Mouse (Mus musculus) fibroblast of lung, adult 2 months (primary cell): ENCODE data around the gene Pacs1.
A peak's percentile ranks its signal among the peaks of the same experiment; 100 is the strongest.
"Not testable (repeated sequence)": the region's sequence is repeated elsewhere in the genome, so short reads cannot be mapped to it uniquely, and the experiment has no call there.

Experiments used
- DNase-seq: peaks from one replicate; pipeline ENCODE4 v3.0.0-alpha.2; 2011; ENCODE audit warnings: low read depth

Pacs1 gene

DNA sequence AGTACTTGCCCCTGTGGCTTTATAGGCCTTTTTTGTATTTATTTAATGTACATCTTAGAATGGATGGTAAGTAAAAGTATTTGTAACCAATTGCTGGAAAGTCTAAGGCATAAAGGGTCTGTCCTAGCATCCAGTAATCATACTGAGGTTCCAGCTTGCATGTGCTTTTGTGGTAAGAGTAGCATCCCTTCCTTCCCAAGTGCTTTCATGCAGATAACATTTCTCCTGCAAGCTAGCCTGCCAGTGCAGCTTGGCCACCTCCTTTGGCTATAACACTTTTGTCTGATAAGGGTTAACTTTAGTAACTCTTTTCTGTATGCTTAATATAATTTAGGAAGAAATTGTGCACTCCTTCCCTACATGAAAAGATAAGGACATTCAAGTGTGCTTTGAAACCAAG lies 4.9 kb downstream of the Pacs1 start:
- DNase-seq: no peak

GRCm38 (mm10) chr19:5267015-5267414 lies 5.9 kb downstream of the Pacs1 start:
- DNase-seq: no peak

DNA sequence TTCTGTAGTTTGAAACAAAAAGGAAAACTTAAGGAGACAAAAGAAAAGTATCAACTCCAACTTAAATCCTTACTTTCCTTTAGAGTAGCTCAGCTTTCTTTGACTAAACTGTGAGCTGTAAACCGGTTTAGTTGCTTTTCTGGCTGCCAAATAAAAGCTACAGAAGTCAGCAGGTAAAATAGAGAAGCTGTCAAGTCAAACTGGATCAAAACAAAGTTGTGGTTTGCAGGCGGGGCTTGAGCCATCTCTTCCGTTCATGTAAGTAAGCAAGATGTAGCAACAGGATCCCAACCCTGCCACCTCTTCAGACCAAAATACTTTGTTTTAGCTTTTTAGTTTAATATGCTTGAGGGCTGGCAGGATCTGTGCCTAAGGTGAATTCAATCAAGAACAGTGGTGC lies 15.8 kb downstream of the Pacs1 start:
- no peak for DNase-seq

DNA sequence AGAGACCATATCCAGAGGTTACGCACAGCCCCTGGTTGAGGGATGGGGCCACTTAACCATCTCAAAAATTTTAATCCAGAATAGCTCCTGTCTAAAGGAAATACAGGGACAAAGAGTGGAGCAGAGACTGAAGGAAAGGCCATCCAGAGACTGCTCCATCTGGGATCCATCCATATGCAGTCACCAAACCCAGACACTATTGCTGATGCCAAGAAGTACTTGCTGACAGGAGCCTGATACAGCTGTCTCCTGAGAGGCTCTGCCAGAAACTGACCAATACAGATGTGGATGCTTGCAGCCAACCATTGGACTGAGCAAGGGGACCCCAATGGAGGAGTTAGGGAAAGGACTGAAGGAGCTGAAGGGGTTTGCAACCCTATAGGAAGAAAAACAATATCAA lies 35.9 kb downstream of the Pacs1 start:
- DNase-seq: not testable (repeated sequence)

DNA sequence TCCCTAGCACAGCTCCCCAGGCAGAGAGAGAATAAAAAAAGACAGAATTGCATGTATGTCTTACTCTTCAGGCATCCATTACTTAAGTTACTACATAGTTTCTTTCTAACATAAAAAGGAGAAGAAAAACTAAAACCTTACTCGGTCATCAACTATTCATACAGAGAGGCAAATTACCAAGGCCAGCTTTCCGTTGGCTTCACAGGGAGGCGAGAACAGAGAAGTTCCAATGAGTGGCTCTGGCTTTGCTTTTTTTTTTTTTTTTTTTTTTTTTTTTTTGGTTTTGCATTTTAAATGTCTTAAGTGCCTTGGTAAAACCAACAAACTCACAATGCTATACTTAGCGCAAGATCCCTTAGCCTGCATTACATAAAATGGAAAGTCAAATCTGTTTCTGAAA lies 40.2 kb downstream of the Pacs1 start:
- DNase-seq: no peak

GRCm38 (mm10) chr19:5230110-5230509 lies 42.8 kb downstream of the Pacs1 start:
- no peak for DNase-seq

DNA sequence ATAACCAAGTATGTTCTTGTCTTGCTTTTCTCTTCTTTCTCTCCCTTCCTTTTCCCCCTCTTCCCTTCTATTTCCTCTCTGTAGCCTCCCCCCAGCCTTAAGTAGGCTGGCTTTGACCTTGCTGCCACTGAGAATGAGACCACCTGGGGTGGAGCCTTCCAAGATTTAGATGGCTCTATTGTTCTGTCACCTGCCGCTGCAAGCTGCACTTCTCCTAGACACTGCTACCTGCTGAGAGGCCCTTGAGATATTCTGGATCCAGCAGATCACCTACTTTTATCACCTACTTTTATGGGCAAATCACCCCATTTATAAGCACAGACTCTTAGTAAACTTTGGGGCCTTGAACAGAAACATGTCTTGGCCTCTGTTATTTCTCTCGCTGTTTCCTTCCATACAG lies 48.3 kb downstream of the Pacs1 start:
- no peak for DNase-seq

DNA sequence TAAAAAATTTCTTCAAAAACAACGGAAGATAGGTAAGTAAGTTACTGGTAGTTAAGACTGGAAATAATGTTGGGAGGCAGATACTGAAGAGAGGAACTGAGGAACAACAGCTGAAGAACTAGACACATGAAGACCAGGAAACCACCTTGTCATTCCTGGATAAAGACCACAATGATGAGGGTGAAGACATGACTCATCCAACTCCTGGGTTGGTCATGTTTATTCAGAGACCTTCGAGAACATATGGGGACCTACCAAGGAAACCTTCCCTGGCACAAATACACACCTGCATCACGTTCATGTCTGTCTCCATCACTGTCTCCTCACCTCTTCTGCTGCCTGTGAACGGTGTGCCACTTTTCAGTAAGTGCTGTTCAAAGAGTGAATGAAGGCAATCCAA lies 48.8 kb downstream of the Pacs1 start:
- DNase-seq: no peak

DNA sequence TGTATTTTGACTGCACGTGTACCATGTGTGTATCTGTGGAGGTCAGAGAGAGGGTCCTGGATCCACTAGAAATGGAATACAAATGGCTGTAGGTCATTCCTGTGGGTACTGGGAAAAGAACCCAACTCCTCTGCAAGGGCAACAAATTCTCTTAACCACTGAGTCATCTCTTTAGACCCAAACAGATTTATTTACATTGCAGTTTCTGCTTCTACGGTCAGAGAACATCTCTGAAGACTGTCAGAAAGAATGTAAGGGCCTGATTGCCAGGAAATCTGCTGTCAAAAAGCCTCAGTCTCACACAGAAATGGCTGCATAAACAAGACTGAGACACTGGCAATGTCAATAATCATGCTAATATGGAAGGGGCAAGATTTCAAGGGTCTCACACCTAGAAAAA lies 51.0 kb downstream of the Pacs1 start:
- no peak for DNase-seq

- not testable (repeated sequence) for DNase-seq
Observed at GRCm38 (mm10) chr19:5221219-5221723, 51.6 kb downstream of the Pacs1 start.

- DNase-seq: no peak
Observed at GRCm38 (mm10) chr19:5220389-5220788, 52.5 kb downstream of the Pacs1 start.

DNA sequence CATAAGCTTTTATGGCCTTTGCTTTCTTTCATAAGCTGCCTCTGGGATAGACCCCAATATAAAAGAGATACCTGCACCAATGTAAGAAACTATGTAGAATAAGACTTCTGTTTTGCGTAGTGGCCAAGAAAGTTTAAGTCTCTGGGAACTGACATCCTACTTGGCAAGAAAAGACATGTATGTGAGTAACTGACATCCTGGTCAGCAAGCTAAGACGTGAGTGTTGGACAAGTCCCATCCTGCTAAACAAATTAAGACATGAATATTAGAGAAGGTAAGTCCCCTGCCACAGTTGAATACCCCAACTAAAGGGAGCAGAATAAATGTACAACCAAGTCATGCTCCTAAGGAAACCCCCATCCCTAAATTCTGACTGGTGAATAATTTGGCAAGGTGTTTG lies 71.2 kb downstream of the Pacs1 start:
- no peak for DNase-seq

GRCm38 (mm10) chr19:5200617-5201016 lies 72.3 kb downstream of the Pacs1 start:
- DNase-seq: not testable (repeated sequence)

GRCm38 (mm10) chr19:5198553-5198952 lies 74.4 kb downstream of the Pacs1 start:
- DNase-seq: no peak

DNA sequence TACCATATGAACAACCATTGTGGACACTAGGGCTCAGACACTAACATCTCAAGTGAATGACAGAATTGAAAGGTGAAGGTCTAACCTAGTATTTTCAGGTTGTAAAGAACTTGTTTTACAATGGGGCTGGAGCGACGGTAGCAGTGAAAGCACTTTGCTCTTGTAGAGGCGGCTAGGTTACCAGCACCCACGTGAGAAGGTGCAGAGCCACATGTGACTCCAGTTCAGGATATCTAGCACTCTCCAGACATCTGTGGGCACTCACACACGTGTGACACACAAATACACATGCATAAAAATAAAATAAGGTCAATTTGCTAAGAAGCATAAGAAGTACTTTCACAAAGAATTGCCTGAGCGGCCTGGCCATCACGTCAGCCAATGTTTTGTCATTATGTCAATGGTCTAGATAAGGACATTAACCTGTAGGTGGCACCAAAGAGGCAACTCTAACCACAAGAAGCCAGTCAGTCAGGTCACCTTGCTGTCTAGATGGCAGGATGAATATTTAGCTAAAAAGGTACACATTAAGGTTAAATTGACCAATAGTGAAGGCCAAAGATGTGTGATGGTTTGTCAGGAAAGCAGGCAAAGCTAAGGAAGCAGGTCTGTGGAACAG lies 77.4 kb downstream of the Pacs1 start:
- peak; percentile 24 for DNase-seq

DNA sequence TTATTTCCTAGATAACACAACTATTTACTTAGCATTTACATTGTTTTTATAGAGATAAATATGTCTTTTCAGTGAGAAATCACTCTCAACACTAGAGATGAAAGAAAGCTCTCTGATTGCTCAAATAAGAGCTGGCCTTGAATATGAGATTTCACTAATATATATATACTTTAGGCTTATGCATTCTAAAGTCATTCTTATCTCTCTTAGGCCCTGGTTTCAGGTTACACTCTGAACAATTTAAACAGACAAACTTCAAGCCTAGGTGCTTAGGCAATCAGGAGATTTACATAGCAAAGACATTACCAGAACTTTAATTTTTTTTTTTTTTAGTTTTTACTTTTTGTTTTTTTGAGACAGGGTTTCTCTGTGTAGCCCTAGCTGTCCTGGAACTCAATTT lies 80.5 kb downstream of the Pacs1 start:
- no peak for DNase-seq

DNA sequence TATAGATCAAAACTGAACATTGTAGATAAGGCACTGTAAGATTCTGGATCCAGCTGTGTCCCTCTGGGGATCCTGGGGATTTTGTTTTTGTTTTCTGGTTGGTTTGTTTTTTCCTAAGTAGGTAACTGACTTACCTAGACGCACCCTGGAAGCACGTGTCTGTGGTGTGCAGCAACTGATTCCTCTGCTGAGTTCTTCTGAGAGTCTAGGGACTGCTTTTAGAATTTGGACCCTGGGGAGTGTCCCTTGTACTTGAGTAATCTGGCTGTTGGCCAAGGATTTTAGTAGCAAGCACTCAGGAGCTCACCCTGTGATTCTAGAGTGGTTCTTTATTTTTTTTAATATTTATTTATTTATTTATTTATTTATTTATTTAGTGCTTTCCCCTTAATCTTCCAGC lies 85.5 kb downstream of the Pacs1 start:
- DNase-seq: no peak

DNA sequence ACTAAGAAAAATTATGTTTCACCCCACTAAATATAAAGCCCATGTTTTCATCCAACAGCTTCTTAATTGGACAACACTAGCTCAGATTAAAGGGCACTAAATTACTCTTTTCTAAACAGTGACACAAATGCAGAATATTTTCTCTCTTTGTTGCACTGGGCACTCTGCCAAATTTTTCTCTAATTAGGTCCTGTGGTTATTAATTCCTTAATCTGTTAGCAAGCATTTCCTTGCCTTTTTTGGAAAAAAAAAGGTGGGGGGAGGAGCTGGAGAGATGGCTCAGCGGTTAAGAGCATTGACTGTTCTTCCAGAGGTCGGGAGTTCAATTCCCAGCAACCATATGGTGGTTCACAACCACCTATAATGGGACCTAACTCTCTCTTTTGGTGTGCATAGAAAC lies 91.0 kb downstream of the Pacs1 start:
- no peak for DNase-seq

- peak; percentile 34 for DNase-seq
Observed at GRCm38 (mm10) chr19:5178631-5179030, 94.3 kb downstream of the Pacs1 start.

- no peak for DNase-seq
Observed at GRCm38 (mm10) chr19:5170430-5170829, 102.5 kb downstream of the Pacs1 start.

GRCm38 (mm10) chr19:5167477-5167876 lies 105.4 kb downstream of the Pacs1 start:
- DNase-seq: no peak

DNA sequence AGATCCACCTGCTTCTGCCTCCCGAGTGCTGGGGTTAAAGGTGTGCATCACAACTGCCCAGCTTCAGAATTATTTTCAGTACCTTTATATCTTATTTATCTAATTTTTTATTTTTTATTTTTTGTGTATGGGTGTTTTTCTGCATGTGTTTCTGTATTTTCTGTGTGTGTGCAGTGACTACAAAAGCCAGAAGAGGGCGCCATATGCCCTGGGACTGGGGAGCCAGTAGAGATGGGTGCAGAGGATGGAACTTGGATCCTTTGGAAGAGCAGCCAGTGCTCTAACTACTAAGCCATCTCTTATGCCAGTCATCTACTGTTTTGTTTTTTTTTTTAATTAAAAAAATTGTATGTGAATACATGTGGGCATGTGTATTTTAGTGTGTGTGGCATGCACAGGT lies 108.5 kb downstream of the Pacs1 start:
- no peak for DNase-seq

- no peak for DNase-seq
Observed at GRCm38 (mm10) chr19:5161913-5162312, 111.0 kb downstream of the Pacs1 start.

GRCm38 (mm10) chr19:5152261-5152660 lies 120.7 kb downstream of the Pacs1 start:
- DNase-seq: no peak
